ENCODE assay signal across 14 mouse cellular contexts in the genomic region with DNA sequence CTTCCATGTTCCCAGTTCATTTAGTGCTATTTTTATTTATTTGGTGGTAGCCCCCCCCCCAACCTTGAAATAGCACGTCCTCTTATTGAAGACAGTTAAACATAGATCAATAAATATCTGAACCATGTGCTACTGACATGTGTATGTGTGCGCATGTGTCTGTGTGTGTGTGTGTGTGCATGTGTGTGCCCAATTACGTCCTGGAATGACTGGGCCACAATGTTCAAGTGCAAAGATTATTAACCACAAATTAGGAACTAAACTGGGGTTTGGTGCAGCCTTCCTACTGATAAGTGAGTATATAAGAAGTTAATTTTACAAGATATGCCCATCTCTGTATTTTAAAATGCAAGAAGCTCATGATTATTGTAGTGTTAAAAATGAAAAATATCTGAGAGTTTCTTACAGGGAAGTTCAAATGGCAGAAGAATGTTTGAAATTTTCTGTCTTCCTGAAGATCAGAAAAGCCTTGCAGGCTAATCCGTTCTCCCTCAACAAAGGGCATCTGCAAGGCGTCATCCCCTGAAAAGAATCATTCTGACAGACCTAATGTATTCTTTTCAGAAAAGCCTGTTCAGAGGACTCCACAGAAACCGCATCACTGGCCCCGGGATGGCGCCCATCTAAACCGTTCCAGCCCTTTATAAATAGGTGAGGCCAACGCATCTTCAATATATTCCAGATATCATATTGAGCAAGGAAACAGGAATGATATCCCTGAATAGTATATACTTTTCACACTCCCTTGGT.
A peak's percentile ranks its signal among the peaks of the same experiment; 100 is the strongest.
DNase-seq lines count a peak whose midpoint lies in the region; ATAC-seq lines count a peak whose summit lies in the region.
"Had no signal": no experiment of that assay in that cellular context is flagged by ENCODE, and none has a peak within 500 bp of the region (broad histone marks: within the 10 kb centered on the region; RNA-seq: fewer than 3 reads in every experiment).

No protein-coding gene starts in this region.

- peak; percentile 79 for DNase-seq in Muller cell, postnatal 12 days (ENCODE audit: inconsistent ontology term)
- DNase-seq in embryo, embryonic 9.5 days (ENCODE audit: extremely low spot score): peak; percentile 34
- peak; percentile 56 for DNase-seq in hindbrain, embryonic 11.5 days (ENCODE audit: low spot score)
- peak; percentile 77 for DNase-seq in midbrain, embryonic 14.5 days
- DNase-seq in urinary bladder, postnatal 14 days (ENCODE audit: low spot score): no peak
- no peak for DNase-seq in thymus, adult 18-20 months
- no peak for DNase-seq in right cerebral cortex, postnatal 4 days
- DNase-seq in testis, postnatal 14 days (ENCODE audit: low spot score): no peak
- DNase-seq: cerebellum, adult 2 months; gastrocnemius, postnatal 14 days; kidney, adult 11 months; layer of hippocampus, postnatal 36 days had no signal

- peak; percentile 61 for ATAC-seq in hindbrain, embryonic 11.5 days (ENCODE audit: low FRiP score)
- ATAC-seq in midbrain, embryonic 14.5 days (ENCODE audit: low FRiP score, low TSS enrichment): peak; percentile 53; the same call in 1 of the 2 replicates

- WGBS in hindbrain, embryonic 11.5 days: 23% methylated on average over 10 of the region's 10 CpGs
- WGBS in midbrain, embryonic 14.5 days: 3% methylated on average over 10 of the region's 10 CpGs

- H3K4me1 ChIP-seq in hindbrain, embryonic 11.5 days (replicated peaks; ENCODE audit: control insufficient read depth, insufficient read depth, low read length): peaks cover 21% of the 10 kb centered on the region
- peaks cover 54% of the 10 kb centered on the region for H3K4me1 ChIP-seq in midbrain, embryonic 14.5 days (ENCODE audit: control insufficient read depth, insufficient read depth, low read length)

- H3K9ac ChIP-seq in hindbrain, embryonic 11.5 days (ENCODE audit: low read depth, low read length): 0 out of 2 replicates have a peak overlapping the region, but pooled peaks have one; percentile 53
- no peak overlapping the region for H3K9ac ChIP-seq in midbrain, embryonic 14.5 days (replicated peaks; ENCODE audit: low read length)

- no peaks in the 10 kb centered on the region for H3K9me3 ChIP-seq in hindbrain, embryonic 11.5 days (ENCODE audit: control insufficient read depth, low read length)
- no peaks in the 10 kb centered on the region for H3K9me3 ChIP-seq in midbrain, embryonic 14.5 days (ENCODE audit: control insufficient read depth, low read length)

- H3K27me3 ChIP-seq in hindbrain, embryonic 11.5 days (ENCODE audit: control insufficient read depth, insufficient read depth, low read length): no peaks in the 10 kb centered on the region
- H3K27me3 ChIP-seq in midbrain, embryonic 14.5 days (ENCODE audit: control insufficient read depth, insufficient read depth, low read length): no peaks in the 10 kb centered on the region

- no peaks in the 10 kb centered on the region for H3K36me3 ChIP-seq in hindbrain, embryonic 11.5 days (ENCODE audit: control insufficient read depth, insufficient read depth, low read length)
- H3K36me3 ChIP-seq in midbrain, embryonic 14.5 days (ENCODE audit: control insufficient read depth, insufficient read depth, low read length): no peaks in the 10 kb centered on the region

- H3K27ac ChIP-seq in hindbrain, embryonic 11.5 days (ENCODE audit: low read depth, low read length): peak overlapping the region; percentile 93
- peak overlapping the region; percentile 85 for H3K27ac ChIP-seq in midbrain, embryonic 14.5 days (replicated peaks; ENCODE audit: low read depth, low read length)
- H3K27ac ChIP-seq: macrophage had no signal

- H3K4me3 ChIP-seq in hindbrain, embryonic 11.5 days (ENCODE audit: low read depth, low read length): no peak overlapping the region
- H3K4me3 ChIP-seq in midbrain, embryonic 14.5 days (replicated peaks; ENCODE audit: low read depth, low read length): no peak overlapping the region

- no peak overlapping the region for H3K4me2 ChIP-seq in hindbrain, embryonic 11.5 days (replicated peaks; ENCODE audit: low read depth, low read length)
- peak overlapping the region; percentile 18 for H3K4me2 ChIP-seq in midbrain, embryonic 14.5 days (ENCODE audit: low read length)
- H3K4me2 ChIP-seq: liver, embryonic 11.5 days had no signal

Comparison
In these comparisons a context has a peak if more than half of its experiments do, and no peak if none do; other contexts are left out.
1. DNase-seq: peak in Muller cell, postnatal 12 days (single experiment), embryo, embryonic 9.5 days (single experiment), hindbrain, embryonic 11.5 days (single experiment) and midbrain, embryonic 14.5 days (single experiment); none in urinary bladder, postnatal 14 days (single experiment), thymus, adult 18-20 months (0 of 2), right cerebral cortex, postnatal 4 days (single experiment) and testis, postnatal 14 days (single experiment).